Mouse (Mus musculus) heart, embryonic 15.5 days (tissue): ENCODE results near the gene Ppp1r9b. TPM values are rescaled to one million over a fixed set of nuclear protein-coding genes. Genes with fewer than 3 reads are reported as not detected.

ENCODE experiments used
- ATAC-seq: fragments of 200-750 bp; cut with Nextera tagmentation; replicated peaks from 2 replicates; pipeline ENCODE4 v1.8.0; 2017; ENCODE audit warnings: low read depth, moderate TSS enrichment; ENCODE audit not compliant: insufficient number of reproducible peaks, insufficient read depth, low FRiP score
- H3K27ac ChIP-seq: fragments of 300-500 bp; sonication (generic); 2 replicates; pipeline ENCODE4 v1.5.1; 2015; ENCODE audit warnings: mild to moderate bottlenecking, inconsistent platforms
- H3K27me3 ChIP-seq: fragments of 300-500 bp; sonication (generic); 2 replicates; pipeline ENCODE4 v1.6.1; 2015; ENCODE audit warnings: inconsistent platforms
- H3K36me3 ChIP-seq: fragments of 300-500 bp; sonication (generic); 2 replicates; pipeline ENCODE4 v1.6.1; 2015; ENCODE audit warnings: mild to moderate bottlenecking, inconsistent platforms
- H3K4me1 ChIP-seq: fragments of 300-500 bp; sonication (generic); replicated peaks from 2 replicates; pipeline ENCODE4 v1.6.1; 2015; ENCODE audit warnings: inconsistent platforms
- H3K4me2 ChIP-seq: fragments of 300-500 bp; sonication (generic); 2 replicates; pipeline ENCODE4 v1.6.1; 2015; ENCODE audit warnings: inconsistent platforms, mild to moderate bottlenecking, moderate library complexity
- H3K4me3 ChIP-seq: fragments of 300-500 bp; sonication (generic); 2 replicates; pipeline ENCODE4 v1.5.1; 2015; ENCODE audit warnings: mild to moderate bottlenecking, inconsistent platforms
- H3K9ac ChIP-seq: fragments of 300-500 bp; sonication (generic); 2 replicates; pipeline ENCODE4 v1.6.1; 2015; ENCODE audit warnings: mild to moderate bottlenecking, inconsistent platforms
- H3K9me3 ChIP-seq: fragments of 300-500 bp; sonication (generic); replicated peaks from 2 replicates; pipeline ENCODE4 v1.6.1; 2016; ENCODE audit warnings: inconsistent platforms
- WGBS: fragments of 180-500 bp; shearing (Covaris S2); methylation state at CpG from one replicate; pipeline ENCODE4 v1.1.7; 2015; ENCODE audit warnings: mixed read lengths; 5-methylcytosine and 5-hydroxymethylcytosine counted together
- polyA plus RNA-seq: library from polyadenylated mRNA; unstranded; fragments of >200 nt; fragmentation: Nextera tagmentation; extraction: Ambion mirVana; gene quantifications from 2 replicates; pipeline ENCODE4 v1.2.1, GENCODE M21; 2015

Ppp1r9b gene
- 5.0 and 6.6 TPM in 2 replicates for polyA plus RNA-seq

- peaks cover 82% of the 10 kb centered on the region for H3K4me1 ChIP-seq
- whole genome bisulfite sequencing, result under 1% methylated on average over 65 of the region's 69 CpGs
Measured at GRCm38 (mm10) chr11:94990749-94991577, at the start of gene Ppp1r9b. Gene Ppp1r9b, plus strand, starts transcription at chr11:94991035.

GRCm38 (mm10) chr11:94941121-94941520 lies 49.7 kb upstream of the Ppp1r9b start:
- 35% methylated on average over 9 of the region's 9 CpGs for WGBS
- ATAC-seq, result no peak
- H3K4me3 ChIP-seq, result no peak overlapping the region
- H3K4me1 ChIP-seq, result peaks cover 33% of the 10 kb centered on the region
- no peak overlapping the region for H3K9ac ChIP-seq
- peaks cover 58% of the 10 kb centered on the region for H3K27me3 ChIP-seq
- peak overlapping the region; percentile 80 for H3K27ac ChIP-seq
- no peaks in the 10 kb centered on the region for H3K9me3 ChIP-seq
- no peaks in the 10 kb centered on the region for H3K36me3 ChIP-seq
- H3K4me2 ChIP-seq, result peak overlapping the region; percentile 14; the same call in 1 of the 2 replicates

More at GRCm38 (mm10) chr11:94990749-94991577, at the start of gene Ppp1r9b:
- H3K9ac ChIP-seq, result peak within 1 kb of the TSS; percentile 82
- no peaks in the 10 kb centered on the region for H3K9me3 ChIP-seq
- H3K4me3 ChIP-seq, result peak within 1 kb of the TSS; percentile 73
- H3K4me2 ChIP-seq, result peak within 1 kb of the TSS; percentile 98
- peak within 1 kb of the TSS; percentile 92 for H3K27ac ChIP-seq
- H3K27me3 ChIP-seq, result no peaks in the 10 kb centered on the region
- H3K36me3 ChIP-seq, result no peaks in the 10 kb centered on the region
- ATAC-seq, result peak; percentile 79

- no peak overlapping the region for H3K9ac ChIP-seq
- no peaks in the 10 kb centered on the region for H3K9me3 ChIP-seq
- 76% methylated on average over 8 of the region's 8 CpGs for WGBS
- H3K4me1 ChIP-seq, result peaks cover 29% of the 10 kb centered on the region
- peaks cover 55% of the 10 kb centered on the region for H3K27me3 ChIP-seq
- no peak overlapping the region for H3K4me3 ChIP-seq
- H3K4me2 ChIP-seq, result peak overlapping the region; percentile 14; the same call in 1 of the 2 replicates
- peak overlapping the region; percentile 80 for H3K27ac ChIP-seq
- no peak for ATAC-seq
- no peaks in the 10 kb centered on the region for H3K36me3 ChIP-seq
Measured at GRCm38 (mm10) chr11:94941776-94942175, 49.1 kb upstream of the Ppp1r9b start.

- 37% methylated on average over 13 of the region's 13 CpGs for WGBS
- Histone ChIP-seq H3K36me3 (no peaks in the 10 kb centered on the region), H3K27ac (peak overlapping the region; percentile 80), H3K4me3 (no peak overlapping the region), H3K9me3 (no peaks in the 10 kb centered on the region), H3K9ac (0 out of 2 replicates have a peak overlapping the region, but pooled peaks have one; percentile 15), H3K4me2 (no peak overlapping the region), H3K4me1 (peaks cover 23% of the 10 kb centered on the region), H3K27me3 (peaks cover 62% of the 10 kb centered on the region)
- no peak for ATAC-seq
Measured at GRCm38 (mm10) chr11:94942282-94943023, 48.4 kb upstream of the Ppp1r9b start.

GRCm38 (mm10) chr11:94943054-94943453 lies 47.8 kb upstream of the Ppp1r9b start:
- ATAC-seq, result no peak
- peaks cover 18% of the 10 kb centered on the region; the same call in 1 of the 2 replicates for H3K4me1 ChIP-seq
- H3K9ac ChIP-seq, result no peak overlapping the region
- H3K36me3 ChIP-seq, result no peaks in the 10 kb centered on the region
- no peak overlapping the region for H3K4me2 ChIP-seq
- H3K27me3 ChIP-seq, result peaks cover 58% of the 10 kb centered on the region
- H3K27ac ChIP-seq, result peak overlapping the region; percentile 80
- no peak overlapping the region for H3K4me3 ChIP-seq
- WGBS, result 70% methylated on average over 15 of the region's 15 CpGs
- H3K9me3 ChIP-seq, result no peaks in the 10 kb centered on the region

- Histone ChIP-seq H3K9ac (no peak overlapping the region), H3K27me3 (peaks cover 48% of the 10 kb centered on the region), H3K36me3 (0 out of 2 replicates have a peak, but pooled peaks cover under 1% of the 10 kb centered on the region), H3K27ac (peak overlapping the region; percentile 80), H3K9me3 (no peaks in the 10 kb centered on the region), H3K4me2 (no peak overlapping the region), H3K4me1 (peaks cover 12% of the 10 kb centered on the region; the same call in 1 of the 2 replicates), H3K4me3 (no peak overlapping the region)
- ATAC-seq, result no peak
- WGBS, result 29% methylated on average over 8 of the region's 8 CpGs
Measured at GRCm38 (mm10) chr11:94944295-94944694, 46.5 kb upstream of the Ppp1r9b start.

GRCm38 (mm10) chr11:94945236-94945635 lies 45.6 kb upstream of the Ppp1r9b start:
- H3K4me1 ChIP-seq, result 0 out of 2 replicates have a peak, but pooled peaks cover 10% of the 10 kb centered on the region
- no peak overlapping the region for H3K4me3 ChIP-seq
- no peaks in the 10 kb centered on the region for H3K9me3 ChIP-seq
- H3K27ac ChIP-seq, result peak overlapping the region; percentile 80
- 0 out of 2 replicates have a peak, but pooled peaks cover 3% of the 10 kb centered on the region for H3K36me3 ChIP-seq
- H3K9ac ChIP-seq, result no peak overlapping the region
- peaks cover 39% of the 10 kb centered on the region for H3K27me3 ChIP-seq
- no peak for ATAC-seq
- 78% methylated on average over 12 of the region's 12 CpGs for WGBS
- no peak overlapping the region for H3K4me2 ChIP-seq

- H3K4me2 ChIP-seq, result no peak overlapping the region
- no peak overlapping the region for H3K4me3 ChIP-seq
- WGBS, result 11% methylated on average over 6 of the region's 6 CpGs
- H3K27me3 ChIP-seq, result peaks cover 3% of the 10 kb centered on the region; the same call in 1 of the 2 replicates
- no peaks in the 10 kb centered on the region for H3K9me3 ChIP-seq
- peak overlapping the region; percentile 47 for H3K27ac ChIP-seq
- H3K36me3 ChIP-seq, result 0 out of 2 replicates have a peak, but pooled peaks cover 3% of the 10 kb centered on the region
- H3K9ac ChIP-seq, result no peak overlapping the region
- H3K4me1 ChIP-seq, result peaks cover 5% of the 10 kb centered on the region
- no peak for ATAC-seq
Measured at GRCm38 (mm10) chr11:94952169-94952568, 38.7 kb upstream of the Ppp1r9b start.

- no peak overlapping the region for H3K9ac ChIP-seq
- H3K36me3 ChIP-seq, result no peaks in the 10 kb centered on the region
- no peak for ATAC-seq
- peaks cover 21% of the 10 kb centered on the region for H3K4me1 ChIP-seq
- H3K4me2 ChIP-seq, result no peak overlapping the region
- H3K4me3 ChIP-seq, result peak overlapping the region; percentile 21; the same call in 1 of the 2 replicates
- peak overlapping the region; percentile 52 for H3K27ac ChIP-seq
- no peaks in the 10 kb centered on the region; the same call in 1 of the 2 replicates for H3K27me3 ChIP-seq
- H3K9me3 ChIP-seq, result no peaks in the 10 kb centered on the region
- WGBS, result 67% methylated on average over 9 of the region's 9 CpGs
Measured at GRCm38 (mm10) chr11:94955103-94955502, 35.7 kb upstream of the Ppp1r9b start.

GRCm38 (mm10) chr11:94957693-94958064 lies 33.2 kb upstream of the Ppp1r9b start:
- no peak for ATAC-seq

More at GRCm38 (mm10) chr11:94957693-94958064, 33.2 kb upstream of the Ppp1r9b start:
- H3K27ac ChIP-seq, result peak overlapping the region; percentile 67
- 73% methylated on average over 9 of the region's 9 CpGs for WGBS
- H3K4me3 ChIP-seq, result no peak overlapping the region
- no peaks in the 10 kb centered on the region; the same call in 1 of the 2 replicates for H3K27me3 ChIP-seq
- H3K36me3 ChIP-seq, result no peaks in the 10 kb centered on the region
- no peaks in the 10 kb centered on the region for H3K9me3 ChIP-seq
- no peak overlapping the region for H3K4me2 ChIP-seq
- peaks cover 16% of the 10 kb centered on the region for H3K4me1 ChIP-seq
- no peak overlapping the region for H3K9ac ChIP-seq
